Mouse (Mus musculus): ENCODE measurements around the gene 1700013F07Rik.

GRCm38 (mm10) chr3:108562133-108562730 lies 28.3 kb downstream of the 1700013F07Rik start, which contains the start of gene Tmem167b:
- TF ChIP-seq TCF12 (IDR thresholded peaks at IDR 0.05; ENCODE audit: low read depth, low read length) (peak; percentile 74), USF2 (conservative IDR thresholded peaks at IDR 0.05; ENCODE audit: low read depth, low read length) (no peak), CTCF (conservative IDR thresholded peaks at IDR 0.05 in 1 of 2, IDR thresholded peaks at IDR 0.05 in 1 of 2; ENCODE audit: low read depth in 2 of 2, low read length in 2 of 2) (0 out of 4 replicates have a peak, but pooled peaks of 1 of the 2 experiments have one; percentile 13), USF1 (IDR thresholded peaks at IDR 0.05; ENCODE audit: low read depth, low read length) (no peak), MAFK (IDR thresholded peaks at IDR 0.05; ENCODE audit: insufficient replicate concordance, low read length) (no peak), SIN3A (IDR thresholded peaks at IDR 0.05; ENCODE audit: low read length) (peak; percentile 97), KAT2A (IDR thresholded peaks at IDR 0.05; ENCODE audit: insufficient replicate concordance, low read length) (peak; percentile 75; the same call in 1 of the 2 replicates), POLR2A (IDR thresholded peaks at IDR 0.05; ENCODE audit: low read depth, low read length) (peak; percentile 57), NRF1 (IDR thresholded peaks at IDR 0.05; ENCODE audit: low read depth, low read length) (peak; percentile 89), MYC (IDR thresholded peaks at IDR 0.05; ENCODE audit: low read depth, low read length) (peak; percentile 94)

All from CH12.LX (cell line).